Mouse (Mus musculus) liver, embryonic 14.5 days (tissue): ENCODE results near the gene Tnfaip8l1. TPM values are rescaled to one million over a fixed set of nuclear protein-coding genes. Genes with fewer than 3 reads are reported as not detected.

Experiments
- ATAC-seq: fragments of 200-750 bp; cut with Nextera tagmentation; 2 replicates; pipeline ENCODE4 v1.8.0; 2017; ENCODE audit warnings: moderate number of reproducible peaks, mild to moderate bottlenecking, moderate library complexity; ENCODE audit not compliant: insufficient read depth
- DNase-seq, 3 experiments: peaks; one replicate each; pipeline ENCODE4 v3.0.0-alpha.2; 2012 to 2013; ENCODE audit warnings: low read depth in 3 of 3, low spot score in 3 of 3
- H3K27ac ChIP-seq: fragments of 300-500 bp; sonication (generic); 2 replicates; pipeline ENCODE4 v1.5.1; 2014; ENCODE audit warnings: moderate library complexity, mild to moderate bottlenecking, control low read depth, inconsistent platforms
- H3K27me3 ChIP-seq: fragments of 300-500 bp; sonication (generic); 2 replicates; pipeline ENCODE4 v1.6.1; 2014; ENCODE audit warnings: mild to moderate bottlenecking, low read length, moderate library complexity; ENCODE audit not compliant: control insufficient read depth, insufficient read depth
- H3K36me3 ChIP-seq: fragments of 300-500 bp; sonication (generic); replicated peaks from 2 replicates; pipeline ENCODE4 v1.6.1; 2014; ENCODE audit warnings: low read depth; ENCODE audit not compliant: control insufficient read depth, insufficient read depth
- H3K4me1 ChIP-seq, 2 experiments: fragments of 200-500 bp in 1 of 2; fragments of 300-500 bp in 1 of 2; sonication (generic) in 1 of 2; replicated peaks; 2 replicates each; pipeline ENCODE4 v1.6.1; 2012 to 2014; ENCODE audit warnings: antibody characterized with exemption in 1 of 2, inconsistent platforms in 1 of 2, low read length in 1 of 2; ENCODE audit not compliant: control insufficient read depth in 2 of 2, insufficient read depth in 2 of 2
- H3K4me2 ChIP-seq: fragments of 300-500 bp; sonication (generic); 2 replicates; pipeline ENCODE4 v1.6.1; 2014; ENCODE audit warnings: low read depth, mild to moderate bottlenecking, control low read depth, moderate library complexity
- H3K4me3 ChIP-seq, 2 experiments: fragments of 200-500 bp in 1 of 2; fragments of 300-500 bp in 1 of 2; sonication (generic) in 1 of 2; 2 replicates each; pipeline ENCODE4 v1.5.1; 2012 to 2014; ENCODE audit warnings: low read depth in 2 of 2, low read length in 2 of 2, mild to moderate bottlenecking in 2 of 2, control low read depth in 1 of 2, inconsistent platforms in 1 of 2, moderate library complexity in 1 of 2; ENCODE audit not compliant: insufficient read depth in 1 of 2
- H3K9ac ChIP-seq: fragments of 300-500 bp; sonication (generic); replicated peaks from 2 replicates; pipeline ENCODE4 v1.6.1; 2014; ENCODE audit warnings: mild to moderate bottlenecking, control low read depth, moderate library complexity
- H3K9me3 ChIP-seq: fragments of 300-500 bp; sonication (generic); 2 replicates; pipeline ENCODE4 v1.6.1; 2016; ENCODE audit warnings: low read length, mixed read lengths; ENCODE audit not compliant: control insufficient read depth
- CTCF ChIP-seq: IDR thresholded peaks from 2 replicates; pipeline ENCODE4 v1.5.1; 2016; ENCODE audit warnings: antibody characterized with exemption, low read depth, control low read depth
- EP300 ChIP-seq: IDR thresholded peaks from 2 replicates; pipeline ENCODE4 v1.6.1; 2016; ENCODE audit warnings: antibody characterized with exemption, low read depth
- WGBS: fragments of 180-500 bp; shearing (Covaris S2); extraction: QIAGEN DNeasy Blood & Tissue Kit; methylation state at CpG from one replicate; pipeline ENCODE4 v1.1.7; 2014; ENCODE audit not compliant: insufficient replicate concordance; 5-methylcytosine and 5-hydroxymethylcytosine counted together
- polyA plus RNA-seq, 2 experiments: library from polyadenylated mRNA; depleted of rRNA in 1 of 2; stranded (reverse) in 1 of 2; unstranded in 1 of 2; fragments of >200 nt; fragmentation: Nextera tagmentation in 1 of 2; extraction: Ambion mirVana in 1 of 2; gene quantifications; 2 replicates each; pipeline versions ENCODE4 v1.2.1 to v1.2.3; 2012 to 2014

The Tnfaip8l1 gene
- polyA plus RNA-seq, 2 experiments = 1.5 to 2.7 TPM

DNA sequence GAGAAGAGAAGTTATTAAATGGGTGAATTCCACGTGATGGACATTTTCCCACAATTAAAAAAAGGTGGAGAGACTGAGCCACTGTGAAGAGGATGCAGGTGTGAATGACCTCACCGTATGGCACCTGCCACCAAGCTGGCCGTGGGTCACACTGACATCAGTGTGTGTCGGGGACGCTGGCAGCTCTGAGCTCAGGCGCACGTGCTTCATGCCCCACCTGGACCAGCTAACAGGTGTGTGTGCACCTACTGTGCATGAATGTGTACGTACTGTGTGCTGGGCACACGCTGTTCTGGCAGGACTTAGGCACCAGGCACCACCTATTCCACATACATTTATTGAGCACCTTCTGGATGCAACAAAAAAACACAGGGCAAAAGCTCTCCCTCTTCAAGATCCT, 17.7 kb upstream of the Tnfaip8l1 start:
- TF ChIP-seq EP300 (no peak), CTCF (no peak)
- Histone ChIP-seq H3K27me3 (peaks cover 48% of the 10 kb centered on the region), H3K4me2 (no peak overlapping the region), H3K27ac (no peak overlapping the region), H3K4me1 (no peaks in the 10 kb centered on the region; a peak in 1 of 4 replicates), H3K36me3 (no peaks in the 10 kb centered on the region), H3K9ac (no peak overlapping the region), H3K9me3 (no peaks in the 10 kb centered on the region), H3K4me3 (no peak overlapping the region)
- no peak for DNase-seq
- WGBS = 64% methylated on average over 9 of the region's 9 CpGs
- ATAC-seq = no peak

DNA sequence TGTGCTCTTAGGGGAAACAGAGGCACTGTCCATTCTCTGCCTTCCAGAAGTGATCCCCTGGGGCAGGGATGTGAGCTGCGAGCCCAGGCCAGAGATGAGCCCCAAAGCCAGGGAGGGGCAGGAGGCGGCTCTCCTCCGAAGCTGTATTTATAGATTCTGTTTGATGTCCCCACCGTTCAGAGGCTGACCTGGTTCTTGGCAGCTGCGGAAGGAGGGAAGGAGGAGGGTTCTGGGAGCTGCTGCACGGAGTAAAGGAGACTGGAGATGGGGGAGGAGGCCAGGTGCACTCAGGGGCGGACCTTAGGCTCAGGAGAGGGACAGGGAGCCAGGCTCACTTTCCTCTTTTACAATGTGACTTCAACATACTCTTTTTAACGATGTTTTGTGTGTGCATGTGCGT, 16.1 kb upstream of the Tnfaip8l1 start:
- H3K4me1 ChIP-seq = no peaks in the 10 kb centered on the region; a peak in 1 of 4 replicates
- no peaks in the 10 kb centered on the region for H3K9me3 ChIP-seq
- H3K27me3 ChIP-seq = peaks cover 34% of the 10 kb centered on the region
- WGBS = 30% methylated on average over 9 of the region's 9 CpGs
- H3K4me2 ChIP-seq = no peak overlapping the region
- no peaks in the 10 kb centered on the region for H3K36me3 ChIP-seq
- H3K9ac ChIP-seq = no peak overlapping the region
- H3K27ac ChIP-seq = no peak overlapping the region
- H3K4me3 ChIP-seq = no peak overlapping the region
- no peak for ATAC-seq
- no peak for DNase-seq
- TF ChIP-seq EP300 = no peak
- TF ChIP-seq CTCF = no peak

DNA sequence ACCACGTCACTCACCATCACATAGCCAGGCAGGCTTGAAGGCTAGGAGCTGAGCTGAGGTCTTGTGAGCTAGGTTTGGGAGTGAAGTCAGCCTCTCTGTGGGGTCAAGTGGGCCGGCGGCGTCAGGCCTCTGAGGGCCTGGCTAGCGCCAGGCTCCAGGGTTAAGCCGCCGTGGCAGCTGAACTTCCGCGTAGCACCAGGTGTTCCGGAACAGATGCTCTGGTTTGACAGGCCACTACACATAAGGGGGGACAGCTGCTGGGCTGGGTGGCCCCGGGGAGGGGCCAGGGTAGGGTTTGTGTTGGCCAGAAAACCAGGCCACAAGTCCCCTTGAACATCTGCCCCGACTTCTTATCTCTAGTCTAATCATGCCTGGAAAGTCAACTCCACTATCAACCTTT, 14.9 kb upstream of the Tnfaip8l1 start:
- 55% methylated on average over 12 of the region's 12 CpGs for WGBS
- no peak overlapping the region for H3K4me3 ChIP-seq
- H3K4me1 ChIP-seq = no peaks in the 10 kb centered on the region
- no peak overlapping the region for H3K4me2 ChIP-seq
- H3K27me3 ChIP-seq = peaks cover 22% of the 10 kb centered on the region
- DNase-seq = no peak
- no peak overlapping the region for H3K27ac ChIP-seq
- no peaks in the 10 kb centered on the region for H3K9me3 ChIP-seq
- no peak for ATAC-seq
- no peaks in the 10 kb centered on the region for H3K36me3 ChIP-seq
- TF ChIP-seq EP300 (no peak), CTCF (no peak)
- H3K9ac ChIP-seq = no peak overlapping the region

DNA sequence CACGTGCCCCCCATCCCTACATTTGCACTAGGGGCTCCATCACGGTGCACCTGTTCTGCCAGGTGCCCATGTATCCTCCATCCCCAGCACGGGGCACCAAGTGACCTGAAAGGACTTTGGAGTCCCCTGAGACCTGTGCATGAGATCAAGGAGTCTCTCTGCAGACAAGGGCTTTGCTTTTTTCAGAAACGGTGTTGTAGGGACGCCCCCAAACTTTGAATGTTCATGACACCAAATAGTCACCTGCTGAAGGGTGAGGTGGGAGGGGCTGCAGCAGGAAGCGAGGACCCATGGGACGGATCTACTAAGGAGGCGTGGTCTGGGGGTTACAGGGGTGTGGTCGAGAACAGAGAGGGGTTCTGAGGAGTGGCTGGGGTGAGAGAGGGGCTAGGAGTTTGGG, 14.0 kb upstream of the Tnfaip8l1 start:
- no peak overlapping the region for H3K9ac ChIP-seq
- DNase-seq (no peak), ATAC-seq (no peak)
- no peaks in the 10 kb centered on the region for H3K9me3 ChIP-seq
- 21% methylated on average over 9 of the region's 9 CpGs for WGBS
- TF ChIP-seq EP300 = no peak
- TF ChIP-seq CTCF = no peak
- no peak overlapping the region for H3K27ac ChIP-seq
- H3K36me3 ChIP-seq = no peaks in the 10 kb centered on the region
- H3K4me2 ChIP-seq = no peak overlapping the region
- no peaks in the 10 kb centered on the region for H3K4me1 ChIP-seq
- H3K4me3 ChIP-seq = no peak overlapping the region
- H3K27me3 ChIP-seq = peaks cover 22% of the 10 kb centered on the region

DNA sequence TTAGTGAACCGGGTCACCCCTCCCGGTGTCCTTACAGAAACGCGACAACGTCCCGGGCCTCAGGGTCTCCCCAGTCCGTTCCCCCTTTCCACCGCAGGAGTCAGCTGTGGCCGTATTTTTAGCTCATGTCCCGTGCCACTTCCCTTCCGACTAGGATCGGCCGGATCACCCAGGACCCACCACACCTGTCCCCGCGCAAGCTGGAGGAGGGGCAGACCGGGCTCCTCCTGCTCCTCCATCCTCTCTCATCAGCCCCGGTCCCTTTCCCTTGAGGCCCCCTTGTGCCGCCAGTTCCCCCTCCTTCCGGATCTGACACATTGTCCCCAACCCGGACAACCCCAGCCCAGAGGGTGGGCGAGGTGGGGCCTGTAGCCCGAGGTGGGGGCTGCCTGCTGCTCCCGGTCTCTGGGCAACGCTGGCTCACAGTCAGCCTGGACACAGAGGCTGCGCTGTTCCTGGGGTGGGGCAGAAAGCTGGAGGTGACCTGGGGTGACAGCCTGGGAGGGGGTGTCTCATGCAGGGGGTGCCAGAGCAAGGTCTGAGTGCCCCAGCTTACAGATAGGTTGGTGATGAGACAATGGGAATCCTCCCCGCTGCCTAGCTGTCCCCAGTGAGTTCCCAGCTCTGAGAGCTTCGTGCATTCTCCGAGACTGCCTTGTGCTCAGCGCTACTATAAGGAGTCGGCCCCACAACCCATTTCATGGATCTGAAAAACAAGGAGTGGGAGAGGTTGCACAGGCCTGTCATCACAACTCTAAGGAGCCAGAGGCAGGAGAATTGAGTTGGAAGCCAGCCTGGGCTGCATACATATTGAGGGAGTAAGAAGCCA, 13.3 kb upstream of the Tnfaip8l1 start:
- Histone ChIP-seq H3K27me3 (peaks cover 22% of the 10 kb centered on the region), H3K4me3 (no peak overlapping the region), H3K4me1 (peaks cover 0 to 2% of the 10 kb centered on the region in 2 experiments; a peak in 1 of 4 replicates), H3K27ac (no peak overlapping the region), H3K9me3 (no peaks in the 10 kb centered on the region), H3K9ac (no peak overlapping the region), H3K4me2 (no peak overlapping the region), H3K36me3 (no peaks in the 10 kb centered on the region)
- TF ChIP-seq EP300 = no peak
- no peak for TF ChIP-seq CTCF
- DNase-seq = no peak
- no peak for ATAC-seq
- WGBS = 5% methylated on average over 30 of the region's 30 CpGs
